Mouse (Mus musculus): Measurements from ENCODE around the gene Slc39a2. TPM values are rescaled to one million over a fixed set of nuclear protein-coding genes. Genes with fewer than 3 reads are reported as not detected.
"Not testable (repeated sequence)": the region's sequence is repeated elsewhere in the genome, so short reads cannot be mapped to it uniquely, and the experiment has no call there.

The Slc39a2 gene
- 1.2 and 1.4 TPM in 2 replicates for polyA plus RNA-seq (2016; fragmentation: Nextera tagmentation; extraction: Ambion mirVana)

- H3K4me1 ChIP-seq = no peaks in the 10 kb centered on the region
- peaks cover 57% of the 10 kb centered on the region for H3K36me3 ChIP-seq
- H3K9ac ChIP-seq = no peak within 1 kb of the TSS
- H3K4me3 ChIP-seq = no peak within 1 kb of the TSS
- H3K4me2 ChIP-seq (replicated peaks) = no peak within 1 kb of the TSS
- WGBS = 94% methylated on average over 9 of the region's 9 CpGs
- H3K27ac ChIP-seq = no peak within 1 kb of the TSS
- no peak for ATAC-seq (ENCODE audit: low FRiP score, low read depth)
- no peaks in the 10 kb centered on the region for H3K27me3 ChIP-seq (replicated peaks)
- H3K9me3 ChIP-seq = no peaks in the 10 kb centered on the region
Observed at GRCm38 (mm10) chr14:51892191-51892939, at the start of gene Slc39a2. Slc39a2 (plus strand) TSS chr14:51892889.

DNA sequence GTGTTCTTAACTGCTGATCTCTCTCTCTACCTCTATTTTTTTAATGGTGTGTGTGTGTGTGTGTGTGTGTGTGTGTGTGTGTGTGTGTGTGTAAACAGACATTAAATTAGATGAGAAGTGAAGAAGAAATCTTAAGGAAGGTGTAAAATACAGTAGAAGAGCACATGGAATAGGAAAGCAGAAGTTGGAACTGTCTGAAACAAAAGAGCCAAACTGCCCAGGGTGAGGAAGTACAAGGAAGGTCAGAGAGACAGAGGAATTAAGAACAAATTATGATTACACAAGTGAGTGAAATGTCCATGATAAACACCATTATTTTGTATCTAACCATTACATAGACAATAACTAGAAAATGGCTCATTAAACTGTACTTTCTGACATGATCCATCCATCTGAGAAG, 48.8 kb upstream of the Slc39a2 start:
- ATAC-seq (ENCODE audit: low FRiP score, low read depth) = no peak
- no peak overlapping the region for H3K4me3 ChIP-seq
- H3K9me3 ChIP-seq = no peaks in the 10 kb centered on the region

GRCm38 (mm10) chr14:51846566-51846965, 46.1 kb upstream of the Slc39a2 start:
- Histone ChIP-seq H3K4me1 (no peaks in the 10 kb centered on the region), H3K4me2 (replicated peaks) (no peak overlapping the region), H3K36me3 (no peaks in the 10 kb centered on the region), H3K9ac (no peak overlapping the region), H3K27ac (no peak overlapping the region), H3K9me3 (no peaks in the 10 kb centered on the region), H3K4me3 (no peak overlapping the region), H3K27me3 (replicated peaks) (no peaks in the 10 kb centered on the region)
- WGBS = 72% methylated on average over 3 of the region's 3 CpGs
- ATAC-seq (ENCODE audit: low FRiP score, low read depth) = no peak

More for the DNA sequence above, 48.8 kb upstream of the Slc39a2 start:
- Histone ChIP-seq H3K4me2 (replicated peaks) (no peak overlapping the region), H3K36me3 (no peaks in the 10 kb centered on the region), H3K4me1 (no peaks in the 10 kb centered on the region), H3K9ac (no peak overlapping the region), H3K27me3 (replicated peaks) (no peaks in the 10 kb centered on the region), H3K27ac (no peak overlapping the region)

GRCm38 (mm10) chr14:51851006-51851405, 41.7 kb upstream of the Slc39a2 start:
- H3K4me3 ChIP-seq; ATAC-seq (ENCODE audit: low FRiP score, low read depth); H3K27ac ChIP-seq; H3K9me3 ChIP-seq; H3K9ac ChIP-seq; H3K4me2 ChIP-seq (replicated peaks); H3K4me1 ChIP-seq; H3K36me3 ChIP-seq; H3K27me3 ChIP-seq (replicated peaks): not testable (repeated sequence)
- 52% methylated on average over 3 of the region's 3 CpGs for WGBS

DNA sequence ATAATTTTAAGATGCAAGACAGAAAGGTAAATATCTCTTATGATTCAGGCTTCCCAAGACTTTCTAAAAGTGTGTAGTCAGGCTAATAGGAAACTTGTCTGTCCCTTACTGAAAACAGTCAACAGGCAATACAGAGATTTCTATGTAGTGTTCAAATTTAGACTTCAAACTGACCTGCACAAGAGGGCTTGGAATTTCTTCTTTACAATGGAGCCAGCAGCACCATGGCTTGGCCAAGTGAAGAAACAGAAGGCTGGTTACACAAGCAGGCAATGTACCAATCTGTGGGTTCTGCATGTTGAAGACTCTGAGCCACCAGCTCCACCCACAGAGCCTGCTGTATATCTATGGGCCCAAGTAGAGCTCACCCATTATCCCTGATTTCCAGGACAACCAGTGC, 39.3 kb upstream of the Slc39a2 start, which contains the start of gene Ear6:
Ear6 (plus strand) TSS at position 301 of the 400 bp plus-strand sequence.
- Histone ChIP-seq H3K4me2 (replicated peaks) (no peak within 1 kb of the TSS), H3K4me3 (no peak within 1 kb of the TSS), H3K4me1 (no peaks in the 10 kb centered on the region), H3K36me3 (no peaks in the 10 kb centered on the region), H3K9ac (no peak within 1 kb of the TSS), H3K27me3 (replicated peaks) (no peaks in the 10 kb centered on the region), H3K27ac (no peak within 1 kb of the TSS), H3K9me3 (no peaks in the 10 kb centered on the region)
- ATAC-seq (ENCODE audit: low FRiP score, low read depth) = no peak

DNA sequence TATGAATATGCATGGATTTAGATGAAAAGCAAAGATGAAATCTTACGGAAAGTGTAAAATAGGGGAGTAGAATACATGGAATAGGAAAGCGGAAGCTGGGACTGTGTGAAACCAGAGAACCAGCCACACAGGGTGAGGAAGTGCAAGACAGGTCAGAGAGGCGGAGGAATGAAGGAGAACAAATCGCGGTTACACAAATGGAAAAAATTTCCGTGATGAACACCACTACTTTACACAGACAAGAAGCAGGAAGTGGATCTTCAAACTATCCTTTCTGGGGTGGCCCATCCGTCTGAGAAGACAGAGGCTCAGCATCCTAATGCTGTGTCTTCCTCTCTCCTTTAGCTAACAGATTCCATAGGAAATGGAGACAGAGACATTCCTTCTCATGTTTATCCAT, 37.4 kb upstream of the Slc39a2 start:
- WGBS = 88% methylated on average over 7 of the region's 7 CpGs
- not testable (repeated sequence) for H3K9me3 ChIP-seq; H3K4me2 ChIP-seq (replicated peaks); H3K9ac ChIP-seq; H3K27me3 ChIP-seq (replicated peaks); H3K4me3 ChIP-seq; H3K4me1 ChIP-seq; ATAC-seq (ENCODE audit: low FRiP score, low read depth); H3K27ac ChIP-seq; H3K36me3 ChIP-seq

DNA sequence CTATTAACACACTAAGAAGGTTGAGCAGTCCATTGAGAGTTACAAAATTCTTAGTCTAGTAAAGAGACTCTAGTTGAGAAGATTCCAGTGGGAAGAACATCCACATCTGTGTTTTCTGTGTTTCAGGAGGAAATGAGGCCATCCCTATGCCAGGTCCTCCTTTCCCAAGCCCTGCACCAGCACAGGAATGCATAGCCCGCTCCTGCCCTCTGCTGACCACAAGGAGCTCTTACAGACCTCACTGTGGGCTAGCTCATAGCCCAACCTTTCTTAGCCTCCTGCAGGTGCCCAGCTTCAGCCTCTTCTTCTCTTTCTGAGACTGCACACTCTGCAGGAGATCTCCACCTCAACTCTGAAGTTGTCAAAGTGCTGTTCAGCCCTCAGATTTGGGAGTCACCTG, 29.1 kb upstream of the Slc39a2 start:
- not testable (repeated sequence) for H3K27ac ChIP-seq; ATAC-seq (ENCODE audit: low FRiP score, low read depth); H3K4me2 ChIP-seq (replicated peaks); H3K36me3 ChIP-seq; H3K9ac ChIP-seq; H3K27me3 ChIP-seq (replicated peaks); H3K4me3 ChIP-seq; H3K4me1 ChIP-seq; H3K9me3 ChIP-seq
- 0% methylated on average over 1 of the region's 1 CpGs for WGBS

DNA sequence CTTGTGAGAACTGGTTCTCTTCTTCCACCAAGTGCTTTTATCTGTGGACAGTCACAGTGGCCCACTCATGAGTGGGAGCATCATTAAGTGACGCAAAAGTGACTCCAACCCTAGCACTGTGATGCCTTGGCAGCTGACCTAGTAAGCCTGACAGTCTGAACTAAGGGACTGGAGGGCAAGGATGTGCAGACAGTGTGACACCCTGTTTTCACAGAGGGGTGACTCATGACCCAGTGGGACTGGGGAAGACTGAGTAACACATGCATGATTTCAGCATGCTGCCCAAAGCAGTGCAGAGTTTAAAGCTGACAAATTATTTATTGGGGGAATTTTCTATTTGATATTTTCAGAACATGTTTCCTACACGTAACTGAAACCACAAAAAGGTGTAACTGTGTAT, 21.9 kb upstream of the Slc39a2 start:
- no peaks in the 10 kb centered on the region for H3K27me3 ChIP-seq (replicated peaks)
- no peaks in the 10 kb centered on the region for H3K36me3 ChIP-seq
- no peaks in the 10 kb centered on the region for H3K9me3 ChIP-seq
- no peak overlapping the region for H3K9ac ChIP-seq
- H3K4me1 ChIP-seq = no peaks in the 10 kb centered on the region
- no peak overlapping the region for H3K4me3 ChIP-seq
- WGBS = 79% methylated on average over 2 of the region's 2 CpGs
- no peak for ATAC-seq (ENCODE audit: low FRiP score, low read depth)
- no peak overlapping the region for H3K4me2 ChIP-seq (replicated peaks)
- no peak overlapping the region for H3K27ac ChIP-seq

- Histone ChIP-seq H3K4me2 (replicated peaks) (no peak overlapping the region), H3K27ac (no peak overlapping the region), H3K4me1 (no peaks in the 10 kb centered on the region), H3K9ac (no peak overlapping the region), H3K9me3 (no peaks in the 10 kb centered on the region), H3K27me3 (replicated peaks) (no peaks in the 10 kb centered on the region), H3K4me3 (no peak overlapping the region), H3K36me3 (no peaks in the 10 kb centered on the region)
- 87% methylated on average over 9 of the region's 9 CpGs for WGBS
- no peak for ATAC-seq (ENCODE audit: low FRiP score, low read depth)
Observed at GRCm38 (mm10) chr14:51871741-51872140, 20.9 kb upstream of the Slc39a2 start.

GRCm38 (mm10) chr14:51877517-51877916, 15.2 kb upstream of the Slc39a2 start:
- Histone ChIP-seq H3K4me1 (no peaks in the 10 kb centered on the region), H3K27me3 (replicated peaks) (no peaks in the 10 kb centered on the region), H3K4me2 (replicated peaks) (no peak overlapping the region), H3K27ac (no peak overlapping the region), H3K9ac (no peak overlapping the region), H3K4me3 (no peak overlapping the region), H3K36me3 (no peaks in the 10 kb centered on the region), H3K9me3 (no peaks in the 10 kb centered on the region)
- ATAC-seq (ENCODE audit: low FRiP score, low read depth) = no peak
- WGBS = 90% methylated on average over 3 of the region's 3 CpGs

DNA sequence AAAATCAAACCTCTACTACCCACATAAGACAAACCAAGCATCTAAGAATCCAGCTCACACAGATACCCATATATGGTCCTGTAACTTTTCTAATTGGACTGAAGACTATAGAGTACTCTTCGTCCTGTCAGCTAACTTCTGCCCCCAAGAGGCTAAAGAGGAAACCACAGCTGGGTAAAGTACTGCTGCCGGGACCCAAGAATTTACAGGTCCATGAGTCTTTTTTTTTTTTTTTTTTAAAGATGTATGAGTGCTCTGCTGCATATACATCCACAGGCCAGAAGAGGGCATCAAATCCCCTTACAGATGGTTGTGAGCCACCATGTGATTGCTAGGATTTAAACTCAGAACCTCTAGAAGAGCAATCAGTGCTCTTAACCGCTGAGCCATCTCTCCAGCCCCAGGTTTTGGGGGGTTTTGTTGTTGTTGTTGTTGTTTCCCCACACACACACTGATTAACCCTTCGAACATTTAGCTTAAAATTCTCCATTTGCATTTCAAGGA, 9.1 kb upstream of the Slc39a2 start:
- Histone ChIP-seq H3K36me3 (peaks cover 21% of the 10 kb centered on the region), H3K27me3 (replicated peaks) (no peaks in the 10 kb centered on the region), H3K27ac (no peak overlapping the region), H3K4me3 (peak overlapping the region; percentile 61), H3K9me3 (no peaks in the 10 kb centered on the region), H3K4me1 (peaks cover 11% of the 10 kb centered on the region), H3K9ac (no peak overlapping the region), H3K4me2 (replicated peaks) (peak overlapping the region; percentile 72)
- peak; percentile 35 for ATAC-seq (ENCODE audit: low FRiP score, low read depth)
- 1% methylated on average over 4 of the region's 4 CpGs for WGBS

DNA sequence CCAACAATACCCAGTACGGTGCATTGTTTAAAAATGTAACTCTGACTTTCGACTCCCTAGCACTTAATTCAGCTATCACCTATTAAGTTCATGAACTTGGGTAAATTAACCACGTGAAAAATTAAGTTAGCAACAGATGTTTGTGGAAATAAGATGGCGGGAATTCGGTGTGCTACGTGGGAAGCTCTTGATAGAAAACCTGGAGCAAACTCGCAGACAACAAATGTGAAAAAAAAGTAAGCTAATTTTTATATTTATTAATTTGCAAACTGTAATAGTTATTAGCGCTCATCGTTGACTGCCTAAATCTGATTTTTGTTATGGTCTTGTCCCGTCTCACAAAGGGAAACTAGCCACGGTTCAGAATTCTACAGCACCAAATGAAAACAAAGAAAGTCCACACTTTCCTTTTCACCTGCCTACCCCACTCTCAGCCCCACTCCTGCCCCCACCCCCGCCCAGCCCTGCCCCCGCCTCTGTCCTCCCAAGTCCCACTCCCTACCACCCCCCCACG, 8.6 kb upstream of the Slc39a2 start:
- Histone ChIP-seq H3K36me3 (peaks cover 26% of the 10 kb centered on the region), H3K9ac (0 out of 2 replicates have a peak overlapping the region, but pooled peaks have one; percentile 23), H3K4me1 (peaks cover 11% of the 10 kb centered on the region), H3K27me3 (replicated peaks) (no peaks in the 10 kb centered on the region), H3K9me3 (no peaks in the 10 kb centered on the region), H3K27ac (peak overlapping the region; percentile 33; the same call in 1 of the 2 replicates), H3K4me2 (replicated peaks) (peak overlapping the region; percentile 72), H3K4me3 (peak overlapping the region; percentile 61)
- ATAC-seq (ENCODE audit: low FRiP score, low read depth) = peak; percentile 61
- WGBS = 1% methylated on average over 13 of the region's 14 CpGs

Data from neural tube, embryonic 12.5 days (tissue).